Mouse (Mus musculus) ES-E14 (cell line): ENCODE results near the gene Ngp.

ENCODE experiments used
- CHD2 ChIP-seq: IDR thresholded peaks from 2 replicates; pipeline ENCODE4 v1.6.1; 2014; ENCODE audit warnings: mild to moderate bottlenecking, low read depth, low read length, inconsistent platforms
- HCFC1 ChIP-seq: IDR thresholded peaks from 2 replicates; pipeline ENCODE4 v1.6.1; 2012; ENCODE audit warnings: low read length, inconsistent platforms, borderline replicate concordance; ENCODE audit not compliant: insufficient read depth
- MAFK ChIP-seq: IDR thresholded peaks from 2 replicates; pipeline ENCODE4 v1.6.1; 2014; ENCODE audit warnings: mild to moderate bottlenecking, low read depth, low read length, inconsistent platforms; ENCODE audit not compliant: insufficient read depth
- ZNF384 ChIP-seq: IDR thresholded peaks from 2 replicates; pipeline ENCODE4 v1.6.1; 2012; ENCODE audit warnings: low read depth, low read length, inconsistent platforms

DNA sequence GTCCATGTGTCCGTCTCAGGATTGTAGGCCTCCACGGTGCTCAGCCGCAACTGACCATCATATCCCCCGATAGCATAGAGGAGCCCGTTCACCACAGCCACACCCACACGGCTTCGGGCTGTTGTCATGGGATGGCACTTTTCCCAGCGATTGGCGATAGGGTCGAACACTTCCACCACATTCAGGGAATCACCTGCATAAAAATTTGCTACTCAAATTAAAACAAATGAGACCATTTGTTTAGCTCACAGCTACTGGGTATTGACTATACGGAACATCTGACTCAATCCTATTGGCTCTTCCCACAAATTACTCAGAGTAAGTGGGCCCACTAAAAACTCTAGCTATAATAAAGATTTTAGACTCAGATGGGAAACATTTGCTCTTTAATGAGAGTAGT lies 16.5 kb downstream of the Ngp start:
- TF ChIP-seq MAFK, result no peak
- no peak for TF ChIP-seq ZNF384
- no peak for TF ChIP-seq HCFC1
- no peak for TF ChIP-seq CHD2
